Mouse (Mus musculus): ENCODE results near the gene Arhgap45.

Gene Arhgap45

GRCm38 (mm10) chr10:80057683-80058326, 41.4 kb downstream of the Arhgap45 start:
- DNase-seq = peak; percentile 60

- no peak for DNase-seq
Measured at GRCm38 (mm10) chr10:80063104-80063503, 46.7 kb downstream of the Arhgap45 start.

GRCm38 (mm10) chr10:80063877-80064650, 47.6 kb downstream of the Arhgap45 start:
- DNase-seq = no peak

GRCm38 (mm10) chr10:80069251-80069650, 52.8 kb downstream of the Arhgap45 start:
- no peak for DNase-seq

- no peak for DNase-seq
Measured at GRCm38 (mm10) chr10:80069948-80070450, 53.5 kb downstream of the Arhgap45 start.

GRCm38 (mm10) chr10:80070837-80071515, 54.5 kb downstream of the Arhgap45 start:
- DNase-seq = peak; percentile 92

- no peak for DNase-seq
Measured at GRCm38 (mm10) chr10:80071516-80071900, 55.1 kb downstream of the Arhgap45 start.

GRCm38 (mm10) chr10:80072623-80073489, 56.4 kb downstream of the Arhgap45 start:
- no peak for DNase-seq

GRCm38 (mm10) chr10:80074813-80075601, 58.6 kb downstream of the Arhgap45 start:
- peak; percentile 79 for DNase-seq

- no peak for DNase-seq
Measured at GRCm38 (mm10) chr10:80075924-80076323, 59.5 kb downstream of the Arhgap45 start.

GRCm38 (mm10) chr10:80076386-80076785, 59.9 kb downstream of the Arhgap45 start:
- no peak for DNase-seq

- no peak for DNase-seq
Measured at GRCm38 (mm10) chr10:80077312-80077711, 60.9 kb downstream of the Arhgap45 start.

GRCm38 (mm10) chr10:80078366-80078765, 61.9 kb downstream of the Arhgap45 start:
- no peak for DNase-seq

- no peak for DNase-seq
Measured at GRCm38 (mm10) chr10:80080396-80081070, 64.1 kb downstream of the Arhgap45 start.

Measured in kidney, postnatal 10 days (tissue).